Mouse (Mus musculus): ENCODE measurements around the gene Insyn1. TPM values are rescaled to one million over a fixed set of nuclear protein-coding genes. Genes with fewer than 3 reads are reported as not detected.

The Insyn1 gene
- total RNA-seq, 2 experiments from 2014 or later, result 13.7 to 15.6 TPM

DNA sequence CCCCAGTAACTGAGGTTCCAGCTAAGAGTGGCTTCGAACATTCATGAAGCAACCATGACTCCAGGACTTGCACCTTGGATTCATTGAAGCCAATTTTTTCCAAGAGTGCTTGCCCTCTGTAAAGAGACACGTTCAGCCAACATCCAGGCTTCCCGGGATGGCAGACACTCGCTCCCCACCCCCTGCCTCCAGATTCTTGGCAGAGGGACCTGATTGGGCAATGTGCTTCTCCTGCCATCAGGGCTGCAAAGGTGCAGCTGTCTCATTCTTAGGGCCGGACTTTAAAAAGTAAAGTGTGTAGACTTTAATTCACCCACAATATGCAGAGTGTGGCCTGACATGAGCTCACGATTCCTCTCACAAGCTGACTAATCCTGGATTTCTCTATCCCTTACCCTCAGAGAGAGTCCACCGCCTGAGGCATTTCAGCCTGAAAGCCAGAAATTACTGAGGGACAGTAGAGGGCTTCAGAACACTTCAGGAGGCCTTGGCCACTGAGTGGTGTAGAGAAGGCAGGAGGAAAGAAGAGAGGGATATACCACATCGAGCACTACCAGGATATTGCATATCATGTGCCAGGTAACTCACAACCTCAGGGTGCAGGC is 15.1 kb upstream of the Insyn1 start:
- intact Hi-C loops (cut with DNase I), result no loop called here
- DNase-seq, result no peak

- intact Hi-C loops (cut with DNase I), result no loop called here
These were observed 1.3 kb upstream of the Insyn1 start for GRCm38 (mm10) chr9:58487076-58487475.

DNA sequence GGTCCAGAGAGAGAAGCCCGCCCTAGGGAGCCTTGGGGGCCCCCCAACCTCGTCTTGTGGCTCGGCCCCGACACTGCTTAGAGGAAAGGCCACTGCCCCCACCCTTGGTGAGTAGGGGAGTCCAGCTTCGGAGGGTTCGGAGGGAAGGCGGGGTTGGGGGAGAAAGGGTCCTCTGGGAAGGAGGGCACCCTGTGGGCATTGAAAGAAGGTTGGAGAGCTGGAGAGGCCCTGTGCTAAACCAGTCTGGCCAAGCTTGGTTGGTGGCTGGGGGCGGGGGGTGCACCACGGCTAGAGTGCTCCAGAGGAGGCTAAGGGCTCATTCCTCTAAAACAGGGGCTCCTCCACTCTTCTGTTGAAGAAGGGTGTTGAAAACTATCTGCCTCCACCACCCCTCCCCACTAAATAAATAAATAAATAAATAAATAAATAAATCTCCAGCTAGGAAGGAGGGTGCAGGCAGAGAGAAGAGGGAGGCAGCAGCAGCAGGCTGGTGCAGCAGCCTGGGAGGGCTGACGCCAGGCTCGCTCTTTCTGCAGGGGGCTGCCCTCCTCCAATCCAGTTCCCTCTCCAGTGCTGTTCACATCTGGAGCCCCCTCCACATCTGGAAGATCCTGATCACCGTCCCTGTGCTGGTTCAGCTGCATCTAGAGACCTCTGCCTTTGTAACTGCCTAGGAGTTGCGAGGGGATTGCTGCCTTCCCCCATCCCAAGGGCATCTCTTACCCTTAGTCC is 896 bp downstream of the Insyn1 start:
- intact Hi-C loops (cut with DNase I), result no loop called here
- no peak for DNase-seq

More at GRCm38 (mm10) chr9:58487076-58487475, 1.3 kb upstream of the Insyn1 start:
- no peak for DNase-seq

- no peak for DNase-seq
- intact Hi-C loops (cut with DNase I), result no loop called here
These were observed 1.4 kb downstream of the Insyn1 start for GRCm38 (mm10) chr9:58489865-58490165.

- DNase-seq, result no peak
- intact Hi-C loops (cut with DNase I), result no loop called here
These were observed 2.0 kb downstream of the Insyn1 start for GRCm38 (mm10) chr9:58490391-58490790.

DNA sequence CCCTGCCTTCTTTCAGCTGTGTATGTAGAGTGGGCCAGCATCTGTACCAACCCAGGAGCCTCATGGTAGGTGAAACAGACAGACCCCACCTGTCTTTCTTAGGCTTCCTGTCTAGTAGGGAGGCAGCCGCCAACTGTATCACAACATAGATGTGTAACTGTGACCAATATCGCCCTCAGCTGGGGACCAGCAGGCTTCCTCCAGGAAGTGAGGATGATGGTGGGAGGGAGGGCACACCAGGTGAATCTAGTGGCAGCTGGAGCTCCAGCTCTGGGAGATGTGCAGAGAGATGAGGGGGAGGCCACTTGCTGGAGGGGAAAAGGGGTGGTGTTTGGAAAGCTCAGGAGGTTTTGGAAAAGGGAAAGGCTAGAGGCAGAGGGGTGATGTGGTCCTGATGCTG is 6.6 kb downstream of the Insyn1 start:
- DNase-seq, result no peak
- intact Hi-C loops (cut with DNase I), result no loop called here

- intact Hi-C loops (cut with DNase I), result no loop called here
These were observed 8.2 kb downstream of the Insyn1 start for GRCm38 (mm10) chr9:58496470-58497182.

DNA sequence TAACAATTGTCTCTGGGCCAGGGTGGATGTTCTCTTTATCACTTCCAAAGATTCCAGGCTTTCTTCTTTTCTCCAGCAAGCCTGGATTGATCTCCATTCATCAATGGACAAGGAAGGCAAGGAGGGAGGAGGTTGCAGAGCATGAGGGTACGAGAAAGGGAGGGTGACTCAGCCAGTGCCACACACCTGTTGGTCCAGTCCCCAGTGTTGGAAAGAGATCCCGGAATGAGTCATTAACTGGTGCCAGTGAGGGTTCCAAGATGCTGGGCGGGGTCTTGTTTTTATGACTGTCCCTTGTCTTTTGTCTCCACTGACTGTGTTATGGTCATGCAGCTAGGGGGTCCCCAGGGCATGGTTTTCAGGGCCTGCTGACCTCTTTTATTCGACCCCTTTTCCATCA is 9.5 kb downstream of the Insyn1 start:
- no peak for DNase-seq
- intact Hi-C loops (cut with DNase I), result no loop called here

More at GRCm38 (mm10) chr9:58496470-58497182, 8.2 kb downstream of the Insyn1 start:
- DNase-seq, result no peak

- intact Hi-C loops (cut with DNase I), result no loop called here
These were observed 12.5 kb downstream of the Insyn1 start for GRCm38 (mm10) chr9:58500946-58501345.

GRCm38 (mm10) chr9:58507216-58508005 is 19.0 kb downstream of the Insyn1 start:
- intact Hi-C loops (cut with DNase I), result no loop called here
- DNase-seq, result no peak

More at GRCm38 (mm10) chr9:58500946-58501345, 12.5 kb downstream of the Insyn1 start:
- no peak for DNase-seq

DNA sequence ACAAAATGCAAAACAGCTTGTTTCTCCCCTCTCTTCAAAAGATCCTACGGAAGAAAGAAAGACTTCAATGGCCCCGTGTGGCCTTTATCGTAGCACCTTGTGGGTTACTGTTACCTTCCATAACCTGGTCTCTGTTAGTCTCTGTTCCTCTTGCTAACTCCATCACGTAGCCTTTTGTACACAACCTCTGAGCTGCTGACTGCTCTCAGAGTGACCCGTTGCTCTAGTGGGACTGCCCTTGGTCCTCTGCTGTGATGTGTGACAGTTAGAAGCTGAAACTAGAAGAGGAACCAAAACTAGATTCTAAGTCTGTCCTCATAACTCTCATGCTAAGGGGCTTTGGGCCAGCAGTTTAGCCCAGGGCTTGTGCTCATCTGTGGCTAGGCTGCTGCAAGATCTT is 22.0 kb downstream of the Insyn1 start:
- intact Hi-C loops (cut with DNase I), result no loop called here
- DNase-seq, result no peak

DNA sequence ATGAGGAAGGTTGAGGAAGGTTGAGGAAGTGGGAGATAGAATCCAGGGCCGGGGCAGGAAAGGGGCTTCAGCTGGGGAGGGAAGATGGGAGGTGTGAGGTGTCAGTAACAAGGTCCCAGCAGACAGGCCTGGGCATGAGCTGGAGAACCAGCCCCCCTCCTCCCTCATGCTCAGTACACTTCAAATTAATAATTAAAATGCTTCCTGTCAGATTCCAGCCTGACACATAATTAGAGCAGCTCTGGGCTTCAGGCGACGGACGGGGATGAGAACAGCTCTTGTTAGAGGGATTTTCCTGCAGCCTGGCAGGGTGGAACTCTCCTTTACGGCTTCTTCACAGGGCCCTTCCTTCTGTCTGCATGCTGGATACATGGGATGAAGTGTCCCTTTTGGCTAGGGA is 25.3 kb downstream of the Insyn1 start:
- no peak for DNase-seq
- intact Hi-C loops (cut with DNase I), result no loop called here

DNA sequence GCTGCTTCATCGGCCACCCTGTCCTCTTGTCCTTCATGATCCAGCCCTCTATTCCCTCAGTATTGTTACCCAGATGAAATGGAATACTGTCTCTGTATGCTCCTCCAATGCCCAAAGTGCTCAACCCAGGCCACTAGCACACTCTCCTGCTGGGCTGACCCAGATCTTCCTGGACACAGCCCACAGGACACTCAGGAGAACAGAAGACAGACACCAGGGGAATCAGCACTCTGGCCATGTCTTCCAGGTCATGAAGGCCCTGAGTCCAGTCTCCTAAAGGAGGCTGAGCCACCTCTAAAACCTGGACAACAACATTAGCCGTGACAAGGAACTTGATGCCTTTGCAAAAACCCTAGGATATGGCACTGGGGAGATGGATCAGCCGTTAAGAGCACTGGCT is 28.1 kb downstream of the Insyn1 start:
- intact Hi-C loops (cut with DNase I), result no loop called here
- no peak for DNase-seq

DNA sequence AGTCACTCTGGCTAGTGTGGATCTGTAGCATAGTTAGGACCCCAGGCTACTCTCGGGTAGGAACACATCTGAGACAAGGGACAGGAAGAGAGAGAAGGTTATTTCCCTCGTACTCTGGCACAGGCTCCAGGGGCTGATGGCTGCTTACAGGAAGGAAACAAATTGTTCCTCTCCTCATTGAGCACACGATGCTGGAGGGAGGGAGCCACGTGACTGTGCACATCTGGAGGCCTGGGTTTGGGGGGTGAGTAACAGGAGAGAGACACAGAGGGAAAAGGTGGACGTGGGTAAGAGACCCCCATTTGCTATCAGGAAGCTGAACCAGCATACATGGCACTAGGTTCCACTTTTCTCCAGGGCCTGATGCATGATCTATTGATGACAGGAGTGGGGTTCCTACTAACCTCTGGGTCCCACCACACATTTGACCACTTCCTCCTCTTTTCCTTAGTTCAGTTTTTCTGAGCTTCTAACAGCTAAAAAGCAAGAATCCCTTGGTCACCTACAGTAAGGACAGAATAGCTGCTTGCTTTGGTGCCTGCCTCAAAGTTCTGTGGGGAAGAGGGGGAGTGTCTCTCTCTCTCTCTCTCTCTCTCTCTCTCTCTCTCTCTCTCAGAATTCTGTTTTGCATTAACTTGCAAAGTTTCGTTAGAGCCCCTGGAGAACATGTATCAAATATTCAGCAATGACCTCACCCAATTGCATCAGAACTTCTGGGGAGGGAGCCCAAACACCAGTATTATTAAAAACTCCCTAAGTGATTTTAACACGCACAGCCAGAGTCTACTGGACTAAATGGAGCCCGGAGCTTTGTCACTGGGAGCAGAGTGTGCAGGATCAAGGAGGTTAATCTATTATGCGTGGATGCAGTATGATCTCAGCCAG is 29.7 kb downstream of the Insyn1 start:
- intact Hi-C loops (cut with DNase I), result no loop called here
- no peak for DNase-seq

DNA sequence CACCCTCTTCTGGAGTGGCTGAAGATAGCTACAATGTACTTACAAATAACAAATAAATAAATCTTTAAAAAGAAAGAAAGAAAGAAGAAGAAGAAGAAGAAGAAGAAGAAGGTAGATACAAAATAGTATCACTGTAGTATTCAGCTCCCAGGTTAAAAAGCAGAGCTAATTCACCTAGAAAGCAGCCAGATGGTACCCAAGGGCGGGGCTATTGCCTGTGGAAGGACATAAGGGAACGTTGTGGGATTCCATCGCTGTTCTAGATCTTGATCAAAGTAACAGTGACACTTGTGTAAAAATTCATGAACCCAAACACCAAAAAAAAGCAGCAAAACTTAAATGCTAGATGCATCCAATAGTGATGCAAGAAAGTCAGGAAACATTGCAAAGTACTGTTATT is 31.6 kb downstream of the Insyn1 start:
- intact Hi-C loops (cut with DNase I), result no loop called here
- DNase-seq, result no peak

- no peak for DNase-seq
- intact Hi-C loops (cut with DNase I), result no loop called here
These were observed 32.6 kb downstream of the Insyn1 start for GRCm38 (mm10) chr9:58520816-58521581.

GRCm38 (mm10) chr9:58521883-58522423 is 33.5 kb downstream of the Insyn1 start:
- intact Hi-C loops (cut with DNase I), result no loop called here
- DNase-seq, result no peak

DNA sequence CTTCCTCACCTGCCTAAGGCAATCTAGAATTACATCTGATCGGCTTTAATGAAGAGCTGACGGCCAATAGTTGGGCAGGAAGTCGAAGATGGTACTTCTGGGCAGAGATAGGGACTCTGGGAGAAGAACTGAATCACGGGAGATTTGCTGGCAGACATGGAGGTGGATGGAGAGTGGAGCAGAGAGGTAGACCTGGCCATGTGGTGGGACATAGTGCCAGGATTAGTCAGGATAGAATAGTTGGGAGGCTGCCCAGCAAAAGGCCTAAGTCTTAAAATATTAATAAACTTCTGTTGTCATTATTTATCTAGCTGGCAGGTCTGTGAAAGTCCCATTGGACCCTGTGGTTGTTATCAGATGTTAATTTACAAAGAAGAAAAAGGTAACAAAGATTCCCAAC is 36.7 kb downstream of the Insyn1 start:
- DNase-seq, result no peak
- intact Hi-C loops (cut with DNase I), result no loop called here

DNA sequence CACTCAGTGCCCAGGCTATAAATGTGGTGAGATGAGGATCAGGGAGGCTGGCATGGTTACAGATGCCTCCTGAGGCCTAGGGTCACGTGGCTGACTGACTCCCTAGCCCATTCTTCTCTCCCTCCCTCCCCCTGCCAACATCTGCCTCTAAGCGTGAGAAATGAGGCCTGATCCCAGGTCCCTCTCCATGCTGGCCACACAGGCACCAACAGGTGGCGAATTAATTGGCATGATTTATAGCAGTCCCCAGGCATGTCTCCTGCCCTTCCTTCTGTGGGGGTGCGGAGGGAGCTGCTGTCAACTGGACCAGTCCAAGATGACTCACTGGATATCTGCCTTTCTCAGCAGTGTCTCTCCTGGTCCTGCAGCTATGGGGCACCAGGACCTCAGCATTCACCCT is 39.4 kb downstream of the Insyn1 start:
- intact Hi-C loops (cut with DNase I), result no loop called here
- no peak for DNase-seq

Measured in gastrocnemius, postnatal 36 days (tissue).